Mouse (Mus musculus) lung, postnatal 0 days (tissue): ENCODE results near the gene Bag1. TPM values are rescaled to one million over a fixed set of nuclear protein-coding genes. Genes with fewer than 3 reads are reported as not detected.
A peak's percentile ranks its signal among the peaks of the same experiment; 100 is the strongest.

ENCODE experiments used
- ATAC-seq: fragments of 200-750 bp; cut with Nextera tagmentation; 2 replicates; pipeline ENCODE4 v1.8.0; 2017; ENCODE audit warnings: moderate library complexity
- DNase-seq: peaks from one replicate; pipeline ENCODE4 v3.0.0-alpha.2; 2016; ENCODE audit warnings: low spot score
- H3K27ac ChIP-seq: fragments of 300-500 bp; sonication (generic); 2 replicates; pipeline ENCODE4 v1.5.1; 2014; ENCODE audit warnings: antibody characterized with exemption, mild to moderate bottlenecking, low read length, mixed read lengths
- H3K27me3 ChIP-seq: fragments of 300-500 bp; sonication (generic); replicated peaks from 2 replicates; pipeline ENCODE4 v1.6.1; 2014; ENCODE audit warnings: low read length, mixed read lengths; ENCODE audit not compliant: insufficient read depth
- H3K36me3 ChIP-seq: fragments of 300-500 bp; sonication (generic); 2 replicates; pipeline ENCODE4 v1.6.1; 2014; ENCODE audit warnings: low read length, mixed read lengths; ENCODE audit not compliant: insufficient read depth
- H3K4me1 ChIP-seq: fragments of 300-500 bp; sonication (generic); 2 replicates; pipeline ENCODE4 v1.6.1; 2014; ENCODE audit warnings: antibody characterized with exemption, low read depth, low read length, mixed read lengths; ENCODE audit not compliant: insufficient read depth
- H3K4me2 ChIP-seq: fragments of 300-500 bp; sonication (generic); replicated peaks from 2 replicates; pipeline ENCODE4 v1.6.1; 2014; ENCODE audit warnings: low read depth, mild to moderate bottlenecking, low read length, moderate library complexity, mixed read lengths
- H3K4me3 ChIP-seq: fragments of 300-500 bp; sonication (generic); 2 replicates; pipeline ENCODE4 v1.5.1; 2014; ENCODE audit warnings: low read depth, low read length
- H3K9ac ChIP-seq: fragments of 300-500 bp; sonication (generic); replicated peaks from 2 replicates; pipeline ENCODE4 v1.6.1; 2014; ENCODE audit warnings: low read depth, mild to moderate bottlenecking
- H3K9me3 ChIP-seq: fragments of 300-500 bp; sonication (generic); 2 replicates; pipeline ENCODE4 v1.6.1; 2016; ENCODE audit warnings: low read length, mixed read lengths
- CTCF ChIP-seq: IDR thresholded peaks from 2 replicates; pipeline ENCODE4 v1.5.1; 2016; ENCODE audit warnings: antibody characterized with exemption, mild to moderate bottlenecking
- EP300 ChIP-seq: IDR thresholded peaks from 2 replicates; pipeline ENCODE4 v1.6.1; 2016; ENCODE audit warnings: antibody characterized with exemption, mild to moderate bottlenecking, control low read depth
- WGBS: fragments of 180-500 bp; shearing (Covaris S2); extraction: QIAGEN DNeasy Blood & Tissue Kit; methylation state at CpG from one replicate; pipeline ENCODE4 v1.1.7; 2014; 5-methylcytosine and 5-hydroxymethylcytosine counted together
- polyA plus RNA-seq: library from polyadenylated mRNA; unstranded; fragments of >200 nt; fragmentation: Nextera tagmentation; extraction: Ambion mirVana; gene quantifications from 2 replicates; pipeline ENCODE4 v1.2.1, GENCODE M21; 2015

Bag1 gene
- polyA plus RNA-seq, 1 experiment from 2014 or later: 234 TPM

DNA sequence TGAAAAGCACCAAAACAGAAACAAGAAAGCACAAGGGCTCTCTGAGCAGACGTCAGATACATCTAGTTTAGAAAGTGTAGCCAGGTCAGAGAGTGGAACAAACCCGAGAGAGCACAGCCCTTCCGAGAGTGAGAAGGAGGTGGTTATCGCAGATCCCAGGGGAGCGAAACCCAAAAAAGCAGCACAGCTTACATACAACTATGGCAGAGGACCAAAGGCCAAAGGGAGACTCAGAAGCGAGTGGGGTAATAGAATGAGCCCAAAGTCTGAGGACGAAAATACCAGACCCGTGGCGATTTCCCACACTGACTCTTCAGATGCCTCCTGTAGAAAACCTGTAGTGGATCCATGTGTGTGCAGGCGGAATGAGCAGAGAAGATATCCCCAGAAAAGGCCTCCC, 28.6 kb upstream of the Bag1 start:
- Histone ChIP-seq H3K27me3 (no peaks in the 10 kb centered on the region), H3K4me2 (no peak overlapping the region), H3K9ac (no peak overlapping the region), H3K27ac (no peak overlapping the region), H3K4me3 (no peak overlapping the region), H3K9me3 (no peaks in the 10 kb centered on the region), H3K4me1 (no peaks in the 10 kb centered on the region), H3K36me3 (peaks cover 15% of the 10 kb centered on the region; the same call in 1 of the 2 replicates)
- TF ChIP-seq CTCF (no peak), EP300 (no peak)
- whole genome bisulfite sequencing: 87% methylated on average over 10 of the region's 10 CpGs
- DNase-seq (no peak), ATAC-seq (no peak)

DNA sequence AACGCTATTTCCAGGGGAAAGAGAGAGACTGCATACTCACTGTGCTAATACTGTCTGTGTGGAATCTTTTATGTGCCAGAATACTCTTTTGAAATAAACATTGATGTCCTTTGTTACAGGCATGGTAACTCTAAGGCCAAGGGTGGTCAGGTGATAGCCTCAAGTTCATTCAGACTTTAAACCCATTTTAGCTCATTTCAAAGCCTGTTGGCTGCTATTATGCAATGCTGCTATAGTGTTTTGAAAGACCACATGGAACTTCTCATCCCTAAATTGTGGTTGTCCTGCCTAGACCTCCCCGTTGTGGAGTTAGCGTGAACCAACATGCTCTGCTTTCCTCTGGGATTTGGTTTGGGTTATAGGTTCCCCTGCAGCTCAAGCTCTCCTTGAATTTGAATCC, 27.6 kb upstream of the Bag1 start:
- no peak for TF ChIP-seq CTCF
- Histone ChIP-seq H3K27ac (no peak overlapping the region), H3K9ac (no peak overlapping the region), H3K4me1 (no peaks in the 10 kb centered on the region), H3K4me2 (no peak overlapping the region), H3K4me3 (no peak overlapping the region), H3K27me3 (no peaks in the 10 kb centered on the region), H3K9me3 (no peaks in the 10 kb centered on the region), H3K36me3 (peaks cover 6% of the 10 kb centered on the region; the same call in 1 of the 2 replicates)
- WGBS: 79% methylated on average over 3 of the region's 3 CpGs
- no peak for ATAC-seq
- peak; percentile 33 for DNase-seq

DNA sequence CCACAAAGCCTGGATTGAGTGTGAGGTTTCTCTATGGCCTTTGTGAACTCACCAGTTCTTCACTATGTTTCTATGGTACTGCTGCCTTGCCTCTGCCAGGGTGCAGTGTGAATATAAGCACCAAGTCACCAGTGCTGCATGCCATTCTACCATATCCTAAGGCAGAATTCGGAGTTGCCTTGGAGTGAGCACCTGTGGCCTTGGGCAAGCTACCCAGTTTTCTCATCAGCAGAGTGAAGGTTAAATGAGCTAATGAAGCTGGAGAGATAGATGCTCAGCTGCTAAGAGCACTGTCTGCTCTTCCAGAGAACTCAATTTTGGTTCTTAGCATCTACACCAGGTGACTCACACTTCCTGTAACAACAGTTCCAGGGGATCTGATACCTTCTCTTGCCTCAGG, 25.9 kb upstream of the Bag1 start:
- ATAC-seq (no peak), DNase-seq (no peak)
- no peaks in the 10 kb centered on the region for H3K27me3 ChIP-seq
- H3K27ac ChIP-seq: no peak overlapping the region
- H3K4me3 ChIP-seq: no peak overlapping the region
- no peaks in the 10 kb centered on the region for H3K9me3 ChIP-seq
- peaks cover 6% of the 10 kb centered on the region; the same call in 1 of the 2 replicates for H3K36me3 ChIP-seq
- no peak overlapping the region for H3K9ac ChIP-seq
- TF ChIP-seq CTCF: no peak
- TF ChIP-seq EP300: no peak
- H3K4me1 ChIP-seq: no peaks in the 10 kb centered on the region
- H3K4me2 ChIP-seq: no peak overlapping the region
- WGBS: 83% methylated on average over 1 of the region's 1 CpGs

DNA sequence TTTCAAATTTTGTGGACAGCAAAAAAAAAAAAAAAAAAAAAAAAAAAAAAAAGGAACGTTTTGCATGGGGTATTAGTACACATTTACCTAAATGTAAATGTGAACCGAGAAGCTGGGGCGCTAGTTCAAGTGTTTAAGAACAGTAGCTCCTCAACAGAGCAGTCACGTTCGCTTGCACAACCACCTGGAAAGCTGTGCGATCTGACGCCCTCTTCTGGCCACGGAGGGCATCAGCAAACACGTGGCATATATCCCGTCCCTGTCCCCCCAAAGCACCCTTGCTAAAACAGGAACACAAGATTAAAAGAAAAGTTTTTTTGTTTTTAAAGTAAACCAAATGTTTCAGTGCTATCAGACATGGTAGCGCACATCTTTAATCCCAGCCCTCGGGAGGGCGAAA, 23.6 kb upstream of the Bag1 start:
- Histone ChIP-seq H3K4me1 (no peaks in the 10 kb centered on the region), H3K27me3 (no peaks in the 10 kb centered on the region), H3K9ac (peak overlapping the region; percentile 80; the same call in 1 of the 2 replicates), H3K27ac (peak overlapping the region; percentile 97), H3K4me2 (peak overlapping the region; percentile 72), H3K36me3 (peaks cover 4% of the 10 kb centered on the region; the same call in 1 of the 2 replicates), H3K4me3 (peak overlapping the region; percentile 84), H3K9me3 (no peaks in the 10 kb centered on the region)
- 20% methylated on average over 13 of the region's 13 CpGs for WGBS
- peak; percentile 77 for TF ChIP-seq CTCF
- 0 out of 2 replicates have a peak, but pooled peaks have one; percentile 14 for TF ChIP-seq EP300
- no peak for ATAC-seq
- peak; percentile 78 for DNase-seq

DNA sequence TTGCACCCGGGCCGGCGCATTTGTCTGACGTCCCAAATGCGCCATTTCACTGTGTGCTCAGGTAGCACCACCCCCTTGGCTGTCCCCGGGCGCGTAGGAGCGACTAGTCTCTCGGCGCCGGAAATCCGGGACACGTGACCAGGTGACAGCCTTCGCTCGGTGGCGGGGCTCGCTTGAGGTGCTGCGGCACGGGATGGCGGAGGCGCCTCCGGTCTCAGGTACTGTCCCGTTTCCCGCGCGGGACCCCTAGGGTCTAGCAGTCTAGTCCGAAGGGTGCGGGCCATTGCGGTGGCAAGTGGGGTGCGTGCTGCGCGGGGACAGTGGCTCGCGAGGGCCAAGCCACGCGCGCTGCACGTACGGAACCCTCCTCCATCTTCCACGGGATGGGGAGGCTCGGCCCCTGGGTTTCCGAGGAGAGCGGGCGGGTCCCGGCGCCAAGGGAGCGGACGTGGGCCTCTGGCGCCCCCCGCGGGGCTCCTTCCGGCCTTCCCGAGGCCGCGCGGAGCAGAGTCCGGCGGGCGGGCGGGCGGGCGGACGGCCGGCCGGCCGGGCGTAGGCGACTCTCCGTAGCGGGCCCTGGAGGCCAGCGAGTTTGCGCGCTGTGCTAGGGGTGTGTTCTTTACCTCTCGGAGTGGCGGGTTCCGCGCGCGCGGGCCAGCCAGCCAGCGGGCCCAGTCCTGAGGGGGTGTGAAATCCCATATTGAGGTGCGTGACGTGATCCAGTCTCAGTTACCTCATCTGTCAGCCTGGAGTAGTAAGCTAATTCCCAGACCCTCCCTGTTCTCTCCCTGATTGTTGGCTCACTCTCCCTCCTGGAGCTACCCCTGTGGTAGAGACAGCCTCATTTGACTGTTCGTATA, 23.0 kb upstream of the Bag1 start, which contains the start of gene Nfx1:
Gene Nfx1 (plus strand): TSS at position 65 of the 860 bp plus-strand sequence.
- H3K9me3 ChIP-seq: no peaks in the 10 kb centered on the region
- ATAC-seq: peak; percentile 96

DNA sequence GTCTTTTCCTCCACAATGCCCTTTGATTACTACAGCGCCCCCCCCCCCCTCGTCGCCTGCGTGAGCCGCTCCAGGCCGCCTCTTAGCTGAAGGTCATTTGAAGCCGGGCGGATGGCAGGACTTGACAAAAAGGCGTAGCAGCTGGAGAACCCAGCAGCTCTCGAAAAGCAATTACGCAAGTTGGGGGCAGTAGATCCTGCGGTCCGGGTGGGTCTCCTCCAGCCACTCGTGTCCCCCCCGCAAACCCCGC, 22.4 kb upstream of the Bag1 start:
- no peak for DNase-seq
- no peaks in the 10 kb centered on the region for H3K9me3 ChIP-seq
- TF ChIP-seq EP300: no peak
- TF ChIP-seq CTCF: no peak
- no peak; the same call in 1 of the 2 replicates for ATAC-seq
- peak overlapping the region; percentile 97 for H3K27ac ChIP-seq
- H3K4me1 ChIP-seq: no peaks in the 10 kb centered on the region
- H3K4me2 ChIP-seq: peak overlapping the region; percentile 72
- peak overlapping the region; percentile 84 for H3K4me3 ChIP-seq
- H3K36me3 ChIP-seq: peaks cover 7% of the 10 kb centered on the region; the same call in 1 of the 2 replicates
- H3K9ac ChIP-seq: peak overlapping the region; percentile 80
- 0% methylated on average over 14 of the region's 16 CpGs for WGBS
- H3K27me3 ChIP-seq: no peaks in the 10 kb centered on the region

More for the DNA sequence above, 23.0 kb upstream of the Bag1 start, which contains the start of gene Nfx1:
- Histone ChIP-seq H3K27me3 (no peaks in the 10 kb centered on the region), H3K9ac (peak within 1 kb of the TSS; percentile 80), H3K4me2 (peak within 1 kb of the TSS; percentile 72), H3K36me3 (peaks cover 2% of the 10 kb centered on the region; the same call in 1 of the 2 replicates), H3K4me3 (peak within 1 kb of the TSS; percentile 84), H3K27ac (peak within 1 kb of the TSS; percentile 97), H3K4me1 (no peaks in the 10 kb centered on the region)
- WGBS: under 1% methylated on average over 68 of the region's 85 CpGs
- TF ChIP-seq CTCF (peak; percentile 1), EP300 (peak; percentile 37; the same call in 1 of the 2 replicates)
- peak; percentile 98 for DNase-seq
